Mouse (Mus musculus) regulatory T cell (primary cell): ENCODE results near the gene Smim6.

Experiments
- in situ Hi-C: fragments of 300-600 bp; cut with MboI, MseI; formaldehyde crosslinking; loops from one replicate; pipeline ENCODE4 v1.15.1; 2025; ENCODE audit warnings: high pct_unique_total_duplicates

Smim6 gene

GRCm38 (mm10) chr11:115933747-115934110 lies 21.9 kb downstream of the Smim6 start:
- in situ Hi-C loops: no loop called here

GRCm38 (mm10) chr11:115939690-115940329 lies 28.0 kb downstream of the Smim6 start:
- in situ Hi-C loops: no loop called here

- in situ Hi-C loops: no loop called here
Measured at GRCm38 (mm10) chr11:115941980-115942379, 30.2 kb downstream of the Smim6 start.

GRCm38 (mm10) chr11:115945247-115945646 lies 33.4 kb downstream of the Smim6 start:
- in situ Hi-C loops: no loop called here

- in situ Hi-C loops: no loop called here
Measured at GRCm38 (mm10) chr11:115946221-115946828, 34.5 kb downstream of the Smim6 start.

GRCm38 (mm10) chr11:115948316-115948715 lies 36.5 kb downstream of the Smim6 start:
- in situ Hi-C loops: no loop called here

- in situ Hi-C loops: no loop called here
Measured at GRCm38 (mm10) chr11:115950719-115951118, 38.9 kb downstream of the Smim6 start.

- in situ Hi-C loops: no loop called here
Measured at GRCm38 (mm10) chr11:115954712-115955111, 42.9 kb downstream of the Smim6 start.

GRCm38 (mm10) chr11:115955195-115955858 lies 43.5 kb downstream of the Smim6 start:
- in situ Hi-C loops: no loop called here

GRCm38 (mm10) chr11:115956453-115956852 lies 44.6 kb downstream of the Smim6 start:
- in situ Hi-C loops: no loop called here

- in situ Hi-C loops: no loop called here
Measured at GRCm38 (mm10) chr11:115957971-115958370, 46.2 kb downstream of the Smim6 start.

GRCm38 (mm10) chr11:115959018-115959417 lies 47.2 kb downstream of the Smim6 start:
- in situ Hi-C loops: no loop called here

GRCm38 (mm10) chr11:115962651-115963412 lies 51.0 kb downstream of the Smim6 start:
- in situ Hi-C loops: no loop called here
